Mouse (Mus musculus) cerebellum, adult 9-10 months (tissue): ENCODE measurements at regions not wholly inside any gene's neighbourhood (a gene's known extent, or its start where the extent isn't known, plus 50 kb on each side); places are given as distances from the start of the nearest gene placed in this dataset.

Experiments
- DNase-seq: peaks from one replicate; pipeline ENCODE4 v3.0.0; 2022

GRCm38 (mm10) chr15:94049638-94050273 is 415.5 kb downstream of the Adamts20 start:
- no peak for DNase-seq

GRCm38 (mm10) chr15:94046186-94046585 is 419.0 kb downstream of the Adamts20 start:
- DNase-seq: no peak

- no peak for DNase-seq
Observed at GRCm38 (mm10) chr15:94045131-94045756, 420.0 kb downstream of the Adamts20 start.

GRCm38 (mm10) chr15:94032957-94033356 is 432.3 kb downstream of the Adamts20 start:
- DNase-seq: no peak

- DNase-seq: no peak
Observed at GRCm38 (mm10) chr15:94025996-94026696, 430.5 kb upstream of the Prickle1 start.

- no peak for DNase-seq
Observed at GRCm38 (mm10) chr15:94025239-94025971, 429.7 kb upstream of the Prickle1 start.

- DNase-seq: no peak
Observed at GRCm38 (mm10) chr15:94024806-94025205, 429.1 kb upstream of the Prickle1 start.

- DNase-seq: no peak
Observed at GRCm38 (mm10) chr15:94024126-94024730, 428.5 kb upstream of the Prickle1 start.

GRCm38 (mm10) chr15:94023501-94023900 is 427.8 kb upstream of the Prickle1 start:
- DNase-seq: no peak

GRCm38 (mm10) chr15:94017814-94018213 is 422.1 kb upstream of the Prickle1 start:
- DNase-seq: no peak

GRCm38 (mm10) chr15:94011499-94011898 is 415.8 kb upstream of the Prickle1 start:
- no peak for DNase-seq

GRCm38 (mm10) chr15:94006082-94006481 is 410.4 kb upstream of the Prickle1 start:
- no peak for DNase-seq

- no peak for DNase-seq
Observed at GRCm38 (mm10) chr15:94004911-94005310, 409.2 kb upstream of the Prickle1 start.

- no peak for DNase-seq
Observed at GRCm38 (mm10) chr15:94003145-94003544, 407.5 kb upstream of the Prickle1 start.

- no peak for DNase-seq
Observed at GRCm38 (mm10) chr15:93994542-93994941, 398.9 kb upstream of the Prickle1 start.

GRCm38 (mm10) chr15:93990139-93990538 is 394.4 kb upstream of the Prickle1 start:
- DNase-seq: no peak

GRCm38 (mm10) chr15:93988367-93988766 is 392.7 kb upstream of the Prickle1 start:
- no peak for DNase-seq

- no peak for DNase-seq
Observed at GRCm38 (mm10) chr15:93986631-93987429, 391.1 kb upstream of the Prickle1 start.

GRCm38 (mm10) chr15:93982091-93982490 is 386.4 kb upstream of the Prickle1 start:
- no peak for DNase-seq

GRCm38 (mm10) chr15:93977494-93977893 is 381.8 kb upstream of the Prickle1 start:
- DNase-seq: no peak

GRCm38 (mm10) chr15:93974727-93975126 is 379.0 kb upstream of the Prickle1 start:
- DNase-seq: no peak

GRCm38 (mm10) chr15:93972979-93973378 is 377.3 kb upstream of the Prickle1 start:
- no peak for DNase-seq
